Mouse (Mus musculus) ES-E14 (cell line): ENCODE measurements at regions not wholly inside any gene's neighbourhood (a gene's known extent, or its start where the extent isn't known, plus 50 kb on each side); places are given as distances from the start of the nearest gene placed in this dataset.

Source experiments
- DNase-seq: peaks from one replicate; pipeline ENCODE4 v3.0.0-alpha.2; 2013; ENCODE audit warnings: low read depth, low spot score
- H3K27ac ChIP-seq: 2 replicates; pipeline ENCODE4 v1.5.1; 2012; ENCODE audit warnings: low read depth, mild to moderate bottlenecking, low read length, moderate library complexity, mixed read lengths; ENCODE audit not compliant: poor library complexity, insufficient read depth, severe bottlenecking
- H3K36me3 ChIP-seq: 2 replicates; pipeline ENCODE4 v1.6.1; 2012; ENCODE audit warnings: mild to moderate bottlenecking, low read length, moderate library complexity, mixed read lengths; ENCODE audit not compliant: control insufficient read depth, poor library complexity, insufficient read depth, severe bottlenecking
- H3K4me1 ChIP-seq, 2 experiments: fragments of 150-350 bp in 1 of 2; sonication (generic) in 1 of 2; 2 replicates each; pipeline ENCODE4 v1.6.1; 2012; ENCODE audit warnings: low read length in 2 of 2, mild to moderate bottlenecking in 1 of 2, mixed read lengths in 1 of 2; ENCODE audit not compliant: control insufficient read depth in 2 of 2, insufficient read depth in 2 of 2, poor library complexity in 1 of 2
- H3K4me3 ChIP-seq, 2 experiments: fragments of 150-350 bp in 1 of 2; sonication (generic) in 1 of 2; 2 replicates each; pipeline ENCODE4 v1.5.1; 2012; ENCODE audit warnings: low read length in 2 of 2, low read depth in 1 of 2, mild to moderate bottlenecking in 1 of 2, mixed read lengths in 1 of 2; ENCODE audit not compliant: insufficient read depth in 1 of 2, poor library complexity in 1 of 2, severe bottlenecking in 1 of 2
- H3K9ac ChIP-seq: 2 replicates; pipeline ENCODE4 v1.6.1; 2012; ENCODE audit warnings: low read depth, mild to moderate bottlenecking, low read length, mixed read lengths; ENCODE audit not compliant: poor library complexity, insufficient read depth, severe bottlenecking
- H3K9me3 ChIP-seq: fragments of 150-350 bp; sonication (generic); 2 replicates; pipeline ENCODE4 v1.6.1; 2012; ENCODE audit warnings: low read depth, mild to moderate bottlenecking, low read length; ENCODE audit not compliant: control insufficient read depth, insufficient read depth
- CHD2 ChIP-seq: IDR thresholded peaks from 2 replicates; pipeline ENCODE4 v1.6.1; 2014; ENCODE audit warnings: mild to moderate bottlenecking, low read depth, low read length, inconsistent platforms
- HCFC1 ChIP-seq: IDR thresholded peaks from 2 replicates; pipeline ENCODE4 v1.6.1; 2012; ENCODE audit warnings: low read length, inconsistent platforms, borderline replicate concordance; ENCODE audit not compliant: insufficient read depth
- MAFK ChIP-seq: IDR thresholded peaks from 2 replicates; pipeline ENCODE4 v1.6.1; 2014; ENCODE audit warnings: mild to moderate bottlenecking, low read depth, low read length, inconsistent platforms; ENCODE audit not compliant: insufficient read depth
- ZC3H11A ChIP-seq: IDR thresholded peaks from 2 replicates; pipeline ENCODE4 v1.6.1; 2012; ENCODE audit warnings: low read depth, mild to moderate bottlenecking, inconsistent platforms, low read length, borderline replicate concordance
- ZNF384 ChIP-seq: IDR thresholded peaks from 2 replicates; pipeline ENCODE4 v1.6.1; 2012; ENCODE audit warnings: low read depth, low read length, inconsistent platforms
- in situ Hi-C, 2 experiments: fragments of 600-800 bp; cut with MboI; formaldehyde crosslinking; loops; one replicate each; pipeline ENCODE4 v1.15.1; 2025; ENCODE audit warnings: low sequenced_read_pairs in 2 of 2, inconsistent platforms in 1 of 2; ENCODE audit not compliant: unreplicated experiment in 2 of 2

DNA sequence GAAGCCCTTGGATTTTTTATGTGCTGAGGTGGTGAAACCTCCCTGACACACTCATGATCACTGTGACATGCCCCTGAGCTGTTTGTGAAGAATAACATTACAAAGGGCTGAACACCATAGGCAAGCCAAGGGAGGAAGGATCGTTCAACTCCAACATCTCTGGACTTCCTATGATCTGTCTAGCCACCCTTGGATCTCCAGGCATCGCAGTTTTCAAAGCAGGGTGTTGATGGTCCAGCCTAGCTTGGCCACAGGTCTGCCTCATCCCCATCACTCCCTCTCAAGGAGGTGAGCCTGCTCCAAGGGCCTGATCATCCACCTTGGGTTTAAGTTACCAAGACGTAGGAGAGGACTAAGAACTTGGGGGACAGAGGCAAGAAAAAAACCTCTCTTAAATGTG, 268.5 kb downstream of the Cxcl12 start:
- H3K27ac ChIP-seq = no peak overlapping the region
- no peaks in the 10 kb centered on the region for H3K9me3 ChIP-seq
- H3K4me3 ChIP-seq = no peak overlapping the region
- DNase-seq = no peak
- TF ChIP-seq ZC3H11A = no peak
- no peak for TF ChIP-seq MAFK
- TF ChIP-seq ZNF384 = no peak
- no peak for TF ChIP-seq HCFC1
- no peak for TF ChIP-seq CHD2
- no peak overlapping the region for H3K9ac ChIP-seq
- no peaks in the 10 kb centered on the region for H3K4me1 ChIP-seq
- in situ Hi-C loops = no loop called here
- no peaks in the 10 kb centered on the region for H3K36me3 ChIP-seq

DNA sequence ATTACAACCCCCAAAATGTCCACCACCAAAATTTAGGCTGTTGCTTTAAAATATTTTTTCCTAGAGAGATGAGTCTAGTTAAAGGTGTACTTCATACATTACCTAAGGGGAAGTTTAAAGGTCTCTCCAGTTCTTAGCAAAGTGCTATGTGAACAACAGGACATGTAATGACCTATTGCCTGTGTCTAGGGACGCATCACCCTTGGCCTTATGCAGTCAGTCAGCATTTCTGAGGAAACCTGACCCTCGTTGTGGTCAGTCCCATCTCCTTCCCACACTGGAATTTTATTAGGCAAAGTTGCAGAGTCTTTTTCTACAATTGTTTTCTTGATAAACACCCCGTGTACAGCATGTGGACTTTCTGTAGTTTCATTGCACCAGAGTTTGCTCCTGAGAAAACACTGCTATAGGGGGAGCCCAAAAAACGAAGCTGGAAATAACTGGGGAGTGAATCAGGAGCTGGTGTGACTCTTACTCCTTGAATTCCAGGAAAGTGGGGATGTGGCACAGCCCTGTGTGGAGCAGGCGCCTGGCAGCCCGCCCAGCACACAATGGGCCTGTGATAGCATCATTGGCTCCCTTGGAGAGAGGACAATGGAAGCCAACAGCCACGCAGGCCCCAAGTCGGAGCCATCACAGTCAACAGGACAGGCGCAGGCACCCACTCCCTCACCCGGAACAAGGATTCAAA, 269.2 kb downstream of the Cxcl12 start:
- Histone ChIP-seq H3K27ac (no peak overlapping the region), H3K36me3 (no peaks in the 10 kb centered on the region), H3K4me1 (no peaks in the 10 kb centered on the region), H3K9ac (no peak overlapping the region), H3K4me3 (no peak overlapping the region), H3K9me3 (no peaks in the 10 kb centered on the region)
- no peak for DNase-seq
- no peak for TF ChIP-seq ZNF384
- no peak for TF ChIP-seq ZC3H11A
- no peak for TF ChIP-seq MAFK
- no peak for TF ChIP-seq HCFC1
- TF ChIP-seq CHD2 = no peak
- in situ Hi-C loops = no loop called here

DNA sequence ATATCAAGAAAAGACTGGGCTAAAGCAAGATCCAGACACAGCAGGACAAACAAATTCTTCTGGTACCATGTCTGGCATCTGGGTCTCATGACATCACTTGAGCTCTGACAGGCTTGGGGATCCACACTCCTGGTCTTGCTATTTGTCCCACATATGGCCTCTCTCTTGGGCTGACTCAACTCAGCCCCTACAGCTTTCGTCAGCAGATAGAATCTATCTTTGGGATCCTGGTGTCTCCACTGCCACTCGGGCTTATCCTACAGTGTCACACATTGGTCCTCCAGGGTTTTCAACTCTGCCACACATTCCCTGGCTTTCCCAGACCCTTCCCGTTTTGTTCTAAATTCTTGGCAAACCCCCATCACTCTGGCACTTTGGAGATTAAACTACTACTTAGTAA, 280.3 kb downstream of the Cxcl12 start:
- no peak for TF ChIP-seq HCFC1
- no peak for TF ChIP-seq MAFK
- no peak for TF ChIP-seq CHD2
- TF ChIP-seq ZC3H11A = no peak
- Histone ChIP-seq H3K4me3 (no peak overlapping the region), H3K9me3 (no peaks in the 10 kb centered on the region), H3K9ac (no peak overlapping the region), H3K36me3 (no peaks in the 10 kb centered on the region), H3K27ac (no peak overlapping the region), H3K4me1 (no peaks in the 10 kb centered on the region)
- in situ Hi-C loops = no loop called here
- DNase-seq = no peak

DNA sequence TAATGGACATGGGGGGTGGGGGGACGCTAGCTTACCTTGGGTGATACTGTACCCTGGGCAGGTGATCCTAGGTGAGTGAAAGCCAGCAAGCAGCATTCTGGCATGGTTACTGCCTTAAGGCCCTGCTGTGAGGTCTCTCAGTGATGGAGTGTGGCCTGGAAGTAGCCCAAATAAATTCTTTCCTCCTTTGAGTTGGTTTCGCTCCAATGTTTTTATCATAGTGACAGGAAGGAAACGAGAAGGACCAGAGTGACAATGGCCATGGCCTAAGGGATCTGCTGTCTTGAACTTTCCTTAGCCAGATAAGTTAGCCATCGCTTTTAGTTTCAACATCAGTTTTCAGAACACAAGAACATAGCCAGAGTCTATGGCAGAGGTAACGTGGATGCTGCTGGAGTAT, 282.7 kb downstream of the Cxcl12 start:
- Histone ChIP-seq H3K4me1 (no peaks in the 10 kb centered on the region), H3K9ac (no peak overlapping the region), H3K27ac (no peak overlapping the region), H3K4me3 (no peak overlapping the region), H3K9me3 (no peaks in the 10 kb centered on the region), H3K36me3 (no peaks in the 10 kb centered on the region)
- TF ChIP-seq ZC3H11A = no peak
- no peak for TF ChIP-seq ZNF384
- TF ChIP-seq MAFK = no peak
- no peak for TF ChIP-seq HCFC1
- TF ChIP-seq CHD2 = no peak
- in situ Hi-C loops = no loop called here
- no peak for DNase-seq

DNA sequence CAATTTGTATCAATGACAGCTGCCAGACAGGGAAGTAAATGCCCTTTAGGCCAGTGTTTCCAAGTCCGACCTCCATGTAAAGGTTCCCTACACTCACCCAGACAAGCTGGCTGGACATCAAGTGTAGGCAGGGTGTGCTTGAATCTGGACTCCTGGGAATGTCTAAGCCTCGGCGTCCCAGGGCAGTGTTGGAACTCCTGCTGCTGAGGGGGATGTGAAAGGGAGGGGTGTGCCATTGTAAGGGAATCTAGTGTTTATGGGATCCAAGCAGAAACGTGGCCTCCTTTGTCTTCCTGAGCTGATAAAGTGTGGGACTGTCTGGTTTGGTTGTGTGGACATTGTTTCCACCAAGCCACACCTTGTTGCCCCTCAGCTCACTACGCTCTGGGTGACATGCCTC, 291.9 kb downstream of the Cxcl12 start:
- Histone ChIP-seq H3K27ac (no peak overlapping the region), H3K9ac (no peak overlapping the region), H3K36me3 (no peaks in the 10 kb centered on the region), H3K4me1 (no peaks in the 10 kb centered on the region), H3K9me3 (no peaks in the 10 kb centered on the region), H3K4me3 (no peak overlapping the region)
- no peak for TF ChIP-seq ZNF384
- no peak for TF ChIP-seq ZC3H11A
- no peak for TF ChIP-seq MAFK
- TF ChIP-seq HCFC1 = no peak
- no peak for TF ChIP-seq CHD2
- no peak for DNase-seq
- in situ Hi-C loops = no loop called here
